Mouse (Mus musculus): ENCODE measurements around the gene Klk1b1.

DNA sequence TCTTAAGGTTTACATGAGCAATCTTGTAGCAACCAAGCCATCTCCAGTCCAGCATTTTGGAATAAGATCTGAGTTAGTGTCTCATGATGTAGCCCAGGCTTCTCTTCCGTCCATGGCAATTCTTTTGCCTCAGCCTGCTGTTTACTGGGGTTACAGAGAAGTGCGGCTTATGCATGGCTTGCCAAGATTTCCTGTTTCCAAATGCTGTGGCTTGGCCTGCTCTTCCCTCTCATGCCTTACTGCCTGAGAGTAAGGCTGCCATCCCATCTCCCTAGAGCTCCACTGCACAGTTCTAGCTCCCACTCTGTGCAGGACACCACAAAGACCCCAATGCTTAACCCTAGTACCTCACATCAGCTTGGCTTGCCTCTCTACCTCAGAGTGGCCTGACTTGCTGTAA, 1.1 kb downstream of the Klk1b1 start:
- no peak for TF ChIP-seq CTCF (IDR thresholded peaks at IDR 0.05; ENCODE audit: extremely low read depth, insufficient read depth, insufficient read length, insufficient replicate concordance)
- no peak for TF ChIP-seq POLR2A (IDR thresholded peaks at IDR 0.05; ENCODE audit: low read depth, low read length)
